Mouse (Mus musculus) urinary bladder, postnatal 25 days (tissue): Measurements from ENCODE around the gene Ankef1.

Source experiments
- DNase-seq: peaks from one replicate; pipeline ENCODE4 v3.0.0; 2022; ENCODE audit warnings: low spot score

Gene Ankef1

DNA sequence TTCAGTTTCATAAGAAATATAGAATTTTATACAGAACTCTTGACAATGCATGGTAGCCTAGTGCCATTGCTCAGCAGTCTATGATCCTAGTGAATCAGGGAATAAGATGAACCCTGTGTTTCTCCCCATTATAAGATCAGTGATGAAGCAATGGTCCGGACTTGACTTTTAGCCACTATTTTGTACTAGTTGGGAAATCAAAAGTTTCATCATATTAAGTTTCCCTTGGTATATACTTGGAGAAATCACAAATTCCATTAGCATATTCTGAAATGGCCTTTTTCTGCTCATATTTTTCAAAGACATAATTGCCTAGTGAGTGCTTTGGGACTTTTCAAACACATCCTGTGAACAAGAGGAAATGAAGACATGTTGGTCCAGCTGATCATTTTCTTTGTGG lies at the start of gene Ankef1:
TSS of gene Ankef1 (plus strand) at position 260 of the 400 bp plus-strand sequence.
- DNase-seq = no peak

DNA sequence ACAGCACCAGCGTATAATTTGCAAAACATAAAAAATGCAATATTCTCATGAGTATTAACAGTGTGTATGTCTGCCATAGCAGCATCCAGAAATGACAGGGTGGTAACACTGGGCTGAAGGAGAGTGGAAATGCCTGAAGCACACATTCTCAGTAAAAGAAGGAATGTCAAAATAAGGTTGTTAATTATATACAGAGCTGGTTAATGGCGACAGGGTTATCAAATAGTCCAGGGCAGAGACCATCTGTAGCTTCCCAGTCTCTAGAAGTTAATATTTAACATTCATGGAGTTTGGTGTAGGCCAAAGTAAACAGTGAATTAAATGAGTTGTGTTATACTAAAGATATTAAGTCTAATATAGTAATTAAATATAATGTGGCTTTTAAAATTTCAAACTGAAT lies 45.2 kb upstream of the Ankef1 start:
- DNase-seq = no peak

GRCm38 (mm10) chr2:136456875-136457274 lies 44.8 kb upstream of the Ankef1 start:
- no peak for DNase-seq

DNA sequence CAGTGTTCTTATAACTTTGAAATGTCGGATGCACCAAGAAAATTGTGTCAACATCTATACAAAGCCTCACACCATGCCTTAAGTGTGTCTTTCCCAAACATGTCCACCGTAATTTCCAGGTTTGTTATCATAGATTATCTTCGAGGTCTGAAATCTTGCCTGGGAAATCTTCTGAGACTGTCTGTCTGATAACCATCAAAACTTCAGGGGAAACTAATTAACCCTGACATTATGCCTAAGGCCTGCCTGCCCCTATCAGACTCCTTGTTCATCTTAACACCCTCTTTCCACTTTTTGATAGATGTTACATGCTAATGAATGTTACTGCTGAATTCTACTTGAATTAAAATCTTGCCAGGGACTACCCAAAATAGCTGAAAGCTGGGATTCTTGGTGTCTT lies 24.1 kb upstream of the Ankef1 start:
- DNase-seq = no peak

- DNase-seq = no peak
Measured at GRCm38 (mm10) chr2:136482269-136482668, 19.4 kb upstream of the Ankef1 start.

DNA sequence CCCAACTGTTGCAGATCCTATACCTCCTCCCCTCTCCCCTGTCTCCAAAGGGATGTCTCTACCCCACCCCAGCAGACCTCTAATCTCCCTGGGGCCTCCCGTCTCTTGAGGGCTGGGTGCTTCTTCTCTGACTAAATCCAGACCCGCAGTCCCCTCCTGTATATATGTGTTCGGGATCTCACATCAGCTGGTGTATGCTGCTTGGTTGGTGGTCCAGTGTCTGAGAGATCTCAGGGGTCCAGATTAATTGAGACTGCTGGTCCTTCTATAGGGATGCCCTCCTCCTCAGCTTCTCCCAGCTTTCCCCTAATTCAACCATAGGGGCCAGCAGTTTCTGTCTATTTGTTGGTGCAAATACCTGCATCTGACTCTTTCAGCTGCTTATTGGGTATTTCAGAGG lies 18.7 kb upstream of the Ankef1 start:
- DNase-seq = no peak

GRCm38 (mm10) chr2:136484955-136485354 lies 16.8 kb upstream of the Ankef1 start:
- DNase-seq = no peak

DNA sequence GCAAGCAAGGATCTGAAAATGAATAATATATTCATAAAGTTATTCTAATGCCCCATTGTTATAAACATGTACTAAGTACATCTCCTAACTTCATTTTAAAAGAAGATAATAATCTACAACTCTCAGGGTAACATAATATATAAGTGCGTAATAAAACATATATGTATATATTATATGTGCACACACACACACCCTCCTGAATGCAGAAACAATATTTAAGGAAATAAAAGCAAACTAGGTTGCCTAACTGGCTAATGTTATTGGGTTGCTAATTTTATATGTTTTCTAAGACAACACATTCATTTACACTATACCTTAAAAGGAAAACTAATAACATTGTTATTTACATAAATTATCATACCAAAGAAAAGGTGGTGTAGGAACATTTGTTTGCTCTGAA lies 16.3 kb upstream of the Ankef1 start:
- no peak for DNase-seq

- DNase-seq = peak; percentile 67
Measured at GRCm38 (mm10) chr2:136485815-136486619, 15.7 kb upstream of the Ankef1 start.

DNA sequence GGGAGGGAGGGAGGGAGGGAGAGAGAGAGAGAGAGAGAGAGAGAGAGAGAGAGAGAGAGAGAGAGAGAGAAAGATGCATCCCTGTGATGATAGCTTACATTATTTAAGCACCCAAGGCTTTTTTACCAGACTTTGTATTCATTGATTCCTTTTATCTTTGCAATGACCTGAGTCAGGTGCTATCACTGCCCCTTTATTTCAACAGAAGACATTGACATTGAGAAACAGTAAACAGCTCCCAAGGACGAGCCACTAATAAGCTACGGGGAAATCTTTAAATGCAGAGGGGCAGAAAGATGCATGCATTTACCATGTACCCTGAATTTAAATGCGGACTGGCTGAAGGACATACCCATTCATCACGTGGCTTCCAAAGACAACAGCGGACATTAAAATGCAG lies 14.7 kb upstream of the Ankef1 start:
- no peak for DNase-seq

DNA sequence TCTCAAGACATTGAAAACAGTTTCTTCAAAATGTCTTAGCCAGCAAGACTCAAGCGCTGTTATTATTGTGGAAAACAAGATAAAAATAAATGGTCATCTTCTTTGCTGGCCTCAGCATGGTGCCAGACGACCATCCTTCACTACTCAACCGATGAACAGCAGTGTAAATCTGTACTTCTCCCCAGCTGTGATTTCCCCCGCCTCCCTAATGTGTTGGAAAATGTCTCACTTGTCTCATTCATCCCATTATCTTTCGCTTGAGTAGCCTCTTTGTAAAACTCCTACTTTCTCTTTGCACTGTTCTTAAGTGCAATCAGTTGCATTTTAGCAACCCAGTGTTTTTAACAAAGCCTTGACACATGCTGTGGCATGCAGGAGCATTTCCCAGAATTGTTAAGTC lies 9.4 kb downstream of the Ankef1 start:
- no peak for DNase-seq

DNA sequence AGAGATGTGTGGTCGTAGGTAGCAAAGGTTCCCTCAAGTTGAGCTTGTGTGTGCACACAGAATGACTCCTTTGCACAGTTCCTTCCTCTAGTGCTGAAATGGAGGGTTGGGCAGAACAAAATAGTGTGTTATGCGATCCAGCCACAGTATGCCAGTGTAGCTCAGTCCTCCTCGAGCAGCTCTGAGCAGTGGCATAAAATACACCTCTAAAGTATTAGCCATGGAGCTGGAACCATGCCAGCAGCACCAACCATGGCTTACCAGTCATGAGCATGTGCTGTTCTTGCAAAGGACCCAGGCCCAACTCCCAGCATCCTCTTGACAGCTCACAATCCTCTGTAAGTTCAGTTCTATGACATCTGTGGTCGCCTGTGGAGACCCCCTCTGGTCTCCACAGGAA lies 10.0 kb downstream of the Ankef1 start:
- DNase-seq = no peak

GRCm38 (mm10) chr2:136512802-136513201 lies 11.1 kb downstream of the Ankef1 start:
- no peak for DNase-seq

GRCm38 (mm10) chr2:136513806-136514205 lies 12.1 kb downstream of the Ankef1 start:
- DNase-seq = no peak

DNA sequence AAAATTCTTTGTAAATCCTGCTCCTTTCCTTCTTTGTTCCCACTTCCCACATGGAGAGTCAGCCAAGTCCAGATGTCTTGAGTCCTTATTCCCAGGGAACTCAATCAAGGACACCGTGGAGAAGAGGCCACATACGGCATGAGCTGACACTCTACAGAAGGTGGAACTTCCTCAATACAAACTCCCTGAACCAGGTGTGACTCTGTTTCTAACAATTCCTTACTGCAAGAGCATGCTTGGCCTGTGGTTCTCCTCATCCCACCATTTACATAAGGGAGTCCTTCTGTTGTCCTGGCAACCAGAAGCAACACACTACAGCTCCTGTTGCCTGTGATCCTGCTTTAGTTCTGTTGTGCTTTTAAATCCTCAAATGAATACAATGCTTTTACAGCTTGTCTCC lies 13.8 kb downstream of the Ankef1 start:
- DNase-seq = no peak

- DNase-seq = no peak
Measured at GRCm38 (mm10) chr2:136528937-136529336, 27.2 kb downstream of the Ankef1 start.

DNA sequence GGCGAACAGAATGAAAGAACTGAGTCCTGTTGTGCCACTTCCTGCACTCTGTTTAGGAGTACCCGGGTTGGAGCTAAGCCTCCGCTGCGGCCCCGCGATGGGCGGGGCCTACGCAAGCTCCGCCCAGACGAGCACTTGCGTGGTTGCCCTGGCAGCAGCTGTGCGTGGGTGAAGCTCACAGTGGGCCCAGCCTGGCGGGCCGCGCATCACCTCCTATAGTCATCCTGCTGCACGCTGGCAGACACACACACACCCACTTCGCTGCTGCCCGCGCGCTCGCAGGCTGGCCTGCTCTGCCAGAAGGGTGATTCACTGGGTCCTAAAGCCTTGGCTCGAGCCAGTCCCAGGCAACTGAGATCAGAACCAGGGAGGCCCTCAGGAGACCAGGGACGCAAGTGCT lies 30.3 kb downstream of the Ankef1 start:
- peak; percentile 70 for DNase-seq

DNA sequence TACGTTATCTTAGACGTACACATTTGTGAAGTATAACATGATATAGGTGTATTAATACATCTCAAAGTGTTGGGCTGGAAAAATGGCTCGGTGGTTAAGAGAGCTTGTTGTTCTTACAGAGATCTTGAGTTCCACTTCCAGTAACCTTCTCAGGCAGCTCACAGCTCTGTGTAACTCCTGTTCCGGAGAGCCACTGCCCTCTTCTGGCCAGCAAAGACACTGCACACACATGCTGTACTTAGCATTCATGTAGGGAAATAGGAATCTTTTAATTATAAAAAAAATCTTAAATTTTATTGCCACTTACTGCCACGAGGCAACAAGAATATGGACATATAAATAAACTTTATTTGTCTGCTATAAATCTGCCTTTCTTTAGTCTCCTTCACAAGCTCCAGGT lies 56.3 kb downstream of the Ankef1 start:
- DNase-seq = no peak

GRCm38 (mm10) chr2:136562336-136562735 lies 60.6 kb downstream of the Ankef1 start:
- DNase-seq = no peak

DNA sequence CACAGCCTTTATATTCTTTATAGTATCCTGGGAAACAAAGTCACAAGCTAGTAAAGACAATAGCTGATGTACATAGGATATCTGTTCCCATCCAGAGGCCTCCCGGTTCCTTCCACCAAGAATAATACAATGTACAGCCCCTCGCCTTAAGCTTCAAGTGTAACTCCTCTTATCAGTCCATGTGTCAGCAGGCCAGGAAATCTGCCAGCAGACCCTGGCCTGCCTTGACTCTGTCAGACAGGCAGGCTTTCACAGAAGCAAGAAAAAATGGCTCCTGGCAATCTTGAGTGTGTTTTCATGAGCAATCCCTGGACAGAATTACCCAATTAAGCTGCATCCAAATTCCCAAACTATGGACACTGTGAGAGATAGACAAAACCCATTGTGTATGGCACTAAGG lies 69.1 kb downstream of the Ankef1 start:
- DNase-seq = no peak

DNA sequence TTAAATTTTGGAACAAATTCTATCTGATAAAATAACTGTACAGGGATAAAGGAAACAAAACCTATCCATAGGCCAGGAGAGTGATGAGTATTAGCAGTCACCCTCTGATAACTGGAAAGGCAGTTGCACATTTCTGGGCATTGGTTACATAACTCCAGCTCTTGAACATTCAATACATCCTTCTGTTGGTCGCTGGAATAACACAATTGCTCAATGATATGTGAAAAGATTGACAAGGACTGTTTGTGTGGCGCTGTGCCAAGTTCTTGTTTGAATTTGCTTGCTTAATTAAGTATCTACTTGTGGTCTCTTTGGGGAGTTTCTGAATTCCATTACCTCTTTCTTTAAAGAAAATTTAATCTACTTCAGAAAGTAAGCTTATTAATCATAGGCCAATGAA lies 81.1 kb downstream of the Ankef1 start:
- DNase-seq = no peak

DNA sequence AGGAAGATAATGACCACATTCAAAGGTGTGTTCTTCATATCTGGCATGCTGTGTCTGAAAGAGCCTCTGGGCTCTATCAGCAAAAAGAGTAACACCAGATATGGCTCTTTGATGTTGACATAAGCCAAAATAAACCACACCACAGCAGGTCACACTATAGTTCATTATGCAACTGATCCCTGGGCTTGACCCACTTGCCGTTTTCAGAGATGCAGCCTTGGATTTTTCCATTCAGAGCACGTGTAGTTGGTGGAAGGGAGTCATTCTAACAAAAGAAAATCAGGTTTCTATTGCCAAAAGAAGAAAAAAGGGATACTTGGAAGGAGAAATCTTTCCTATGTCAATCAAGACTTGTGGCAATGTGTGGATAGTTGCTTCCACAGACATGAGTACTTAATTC lies 87.1 kb downstream of the Ankef1 start:
- DNase-seq = no peak

DNA sequence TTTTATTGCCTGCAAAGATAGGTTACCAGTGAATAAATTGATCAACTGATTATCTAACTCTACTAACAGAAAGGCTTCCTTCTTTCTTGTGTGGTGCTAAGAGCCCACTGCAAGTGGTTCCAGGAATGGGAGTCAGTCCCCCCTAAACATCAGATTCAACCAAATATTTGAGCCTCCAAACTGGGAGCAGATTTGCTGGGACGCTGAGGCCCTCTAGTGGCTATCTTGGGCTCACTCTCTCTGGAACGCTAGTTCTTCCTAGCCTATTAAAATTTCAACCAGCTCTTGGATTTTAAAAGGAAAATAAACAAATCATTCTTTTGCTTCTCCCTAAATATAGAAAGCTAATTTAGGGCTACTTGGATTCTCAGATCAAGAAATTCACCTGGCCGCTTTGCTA lies 94.7 kb downstream of the Ankef1 start:
- peak; percentile 19 for DNase-seq

DNA sequence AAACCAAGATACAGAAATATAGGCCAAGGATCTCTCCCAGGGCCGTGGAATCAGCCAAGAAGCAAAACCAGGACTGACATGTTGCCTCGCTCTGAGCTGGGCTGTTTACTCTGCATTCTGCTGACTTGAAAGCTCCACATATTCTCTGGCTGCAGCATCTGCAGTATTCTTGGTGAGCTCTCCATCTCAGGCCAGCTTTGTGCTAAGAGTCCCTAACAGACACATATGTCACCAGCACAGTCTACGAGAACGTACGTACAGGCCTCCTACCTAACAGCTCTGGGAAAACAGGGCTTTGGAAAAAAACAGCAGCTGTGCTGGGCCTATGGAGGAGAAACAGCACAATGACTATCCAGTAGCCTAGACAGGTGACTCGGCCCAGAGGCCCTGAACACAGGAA lies 97.0 kb downstream of the Ankef1 start:
- no peak for DNase-seq
